Comparison of ENCODE assay signal across 8 mouse cellular contexts in genomic region chr15:12795457-12795894, GRCm38 (mm10). TPM values are rescaled to one million over a fixed set of nuclear protein-coding genes. Genes with fewer than 3 reads are reported as not detected.
DNase-seq lines count a peak whose midpoint lies in the region.

No protein-coding gene starts in this region.

- WGBS in large intestine, adult 2 months = 0% methylated on average over 2 of the region's 2 CpGs

- peak; percentile 31 to 83 for DNase-seq in adrenal gland, adult (ENCODE audit: inconsistent age in 2 of 2, low spot score in 1 of 2)
- DNase-seq in adrenal gland, adult 8-10 months = no peak
- peak; percentile 90 for DNase-seq in MN1 (ENCODE audit: low spot score)
- peak; percentile 28 to 70 for DNase-seq in cerebellum, postnatal 36 days
- peak; percentile 71 to 84 for DNase-seq in heart, postnatal 10 days
- peak; percentile 54 for DNase-seq in large intestine, adult 2 months (ENCODE audit: low read depth, low spot score)
- DNase-seq in lung, postnatal 36 days = peak; percentile 89
- peak; percentile 75 for DNase-seq in right cerebral cortex, postnatal 10 days (ENCODE audit: low spot score in 2 of 2)

- intact Hi-C loops in heart, postnatal 10 days (cut with DNase I) = loop anchor here (1.0 to 10.0 kb wide), 5 partner anchors 57 to 593 kb away; partner anchors contain the start of gene Pdzd2

RNA-seq across cellular contexts. Expression of gene 6030458C11Rik, which starts 29.0 kb away (rescaled TPM):
- 10 to 100 TPM; 13.3 to 18.6 (median 15.7) TPM for total RNA-seq in adrenal gland, adult 8-10 months (2022)
- 10 to 100 TPM; 14.7 to 16.6 TPM for total RNA-seq in heart, postnatal 10 days (2021)
- 6.2 and 9.1 TPM in 2 replicates for polyA plus RNA-seq in large intestine, adult 2 months (2012; rRNA removed)

RNA-seq across cellular contexts. Expression of gene Drosha, which starts 29.1 kb away (rescaled TPM):
- total RNA-seq in adrenal gland, adult 8-10 months (2022) = 10 to 100 TPM; 32.0 to 40.5 (median 38.7) TPM
- 10 to 100 TPM; 31.2 to 33.5 TPM for total RNA-seq in heart, postnatal 10 days (2021)
- 9.9 and 12.4 TPM in 2 replicates for polyA plus RNA-seq in large intestine, adult 2 months (2012; rRNA removed)

RNA-seq across cellular contexts. Expression of gene Pdzd2, which starts 55.8 kb away (rescaled TPM):
- 10 to 100 TPM; 14.8 to 29.7 (median 21.7) TPM for total RNA-seq in adrenal gland, adult 8-10 months (2022)
- total RNA-seq in heart, postnatal 10 days (2021) = 100 to 1,000 TPM; 186 to 218 TPM
- 1.3 and 1.7 TPM in 2 replicates for polyA plus RNA-seq in large intestine, adult 2 months (2012; rRNA removed)

Comparison
In these comparisons a context has a peak if more than half of its experiments do, and no peak if none do; other contexts are left out.
1. RNA of gene Pdzd2, which starts 55.8 kb away (total RNA-seq): 186 to 218 TPM in heart, postnatal 10 days; 14.8 to 29.7 TPM in adrenal gland, adult 8-10 months; every median in the first group is over 4 times any median in the second.